ENCODE assay signal across 35 mouse cellular contexts in genomic region chr9:50567372-50567771, GRCm38 (mm10). TPM values are rescaled to one million over a fixed set of nuclear protein-coding genes. Genes with fewer than 3 reads are reported as not detected.
DNase-seq lines count a peak whose midpoint lies in the region; ATAC-seq and TF ChIP-seq lines count a peak whose summit lies in the region.
"Had no signal": no experiment of that assay in that cellular context is flagged by ENCODE, and none has a peak within 500 bp of the region (broad histone marks: within the 10 kb centered on the region; RNA-seq: fewer than 3 reads in every experiment).

No protein-coding gene starts in this region.

- no peak for TF ChIP-seq CTCF in liver, postnatal 0 days (IDR thresholded peaks at IDR 0.05; ENCODE audit: low read depth)

- no peaks in the 10 kb centered on the region for H3K27me3 ChIP-seq in liver, postnatal 0 days (ENCODE audit: insufficient read depth, low read length)
- H3K27me3 ChIP-seq in liver, embryonic 12.5 days (replicated peaks): no peaks in the 10 kb centered on the region
- H3K27me3 ChIP-seq: embryonic facial prominence, embryonic 13.5 days; forebrain, embryonic 12.5 days; forebrain, embryonic 15.5 days; hindbrain, embryonic 13.5 days had no signal

- DNase-seq in liver, postnatal 0 days: no peak
- peak; percentile 40 for DNase-seq in lung, postnatal 36 days
- DNase-seq in lung, postnatal 14 days: no peak
- DNase-seq in cerebellum, adult 9-10 months: no peak
- DNase-seq in B cell, adult 2 months: no peak
- DNase-seq: adrenal gland, adult 2 months; adrenal gland, postnatal 14 days; cerebellum, adult 11-12 months; cerebellum, adult 8-10 months; cerebellum, postnatal 14 days; embryo, embryonic 11 days had no signal

- WGBS in liver, postnatal 0 days (ENCODE audit: insufficient replicate concordance): 57% methylated on average over 4 of the region's 4 CpGs
- whole genome bisulfite sequencing in liver, embryonic 12.5 days (ENCODE audit: insufficient replicate concordance): 62% methylated on average over 4 of the region's 4 CpGs

- peak; percentile 22; the same call in 1 of the 2 replicates for TF ChIP-seq EP300 in liver, postnatal 0 days (IDR thresholded peaks at IDR 0.05; ENCODE audit: low read depth)

- no peak overlapping the region for H3K9ac ChIP-seq in liver, postnatal 0 days (replicated peaks)
- no peak overlapping the region for H3K9ac ChIP-seq in liver, embryonic 12.5 days
- H3K9ac ChIP-seq: embryonic facial prominence, embryonic 13.5 days; forebrain, embryonic 12.5 days; forebrain, embryonic 15.5 days; hindbrain, embryonic 13.5 days had no signal

- no peaks in the 10 kb centered on the region for H3K9me3 ChIP-seq in liver, postnatal 0 days (ENCODE audit: low read length)
- no peaks in the 10 kb centered on the region for H3K9me3 ChIP-seq in liver, embryonic 12.5 days (replicated peaks)
- H3K9me3 ChIP-seq: embryonic facial prominence, embryonic 10.5 days; embryonic facial prominence, embryonic 13.5 days; forebrain, embryonic 12.5 days; forebrain, embryonic 15.5 days; hindbrain, embryonic 10.5 days; hindbrain, embryonic 13.5 days had no signal

- H3K4me1 ChIP-seq in liver, postnatal 0 days (ENCODE audit: insufficient read depth): no peaks in the 10 kb centered on the region
- H3K4me1 ChIP-seq in liver, embryonic 12.5 days: no peaks in the 10 kb centered on the region
- H3K4me1 ChIP-seq: embryonic facial prominence, embryonic 10.5 days; embryonic facial prominence, embryonic 13.5 days; forebrain, embryonic 12.5 days; forebrain, embryonic 15.5 days; hindbrain, embryonic 10.5 days; hindbrain, embryonic 13.5 days had no signal

- H3K27ac ChIP-seq in liver, postnatal 0 days (ENCODE audit: low read depth): no peak overlapping the region
- no peak overlapping the region for H3K27ac ChIP-seq in liver, embryonic 12.5 days
- H3K27ac ChIP-seq: embryonic facial prominence, embryonic 10.5 days; embryonic facial prominence, embryonic 13.5 days; forebrain, embryonic 12.5 days; forebrain, embryonic 15.5 days; hindbrain, embryonic 10.5 days; hindbrain, embryonic 13.5 days had no signal

- H3K4me2 ChIP-seq in liver, postnatal 0 days (ENCODE audit: low read depth, low read length): no peak overlapping the region
- H3K4me2 ChIP-seq in liver, embryonic 12.5 days: no peak overlapping the region
- H3K4me2 ChIP-seq: embryonic facial prominence, embryonic 13.5 days; forebrain, embryonic 12.5 days; forebrain, embryonic 15.5 days; heart, embryonic 11.5 days; hindbrain, embryonic 13.5 days had no signal

- no peak overlapping the region for H3K4me3 ChIP-seq in liver, postnatal 0 days (ENCODE audit: low read depth, low read length)
- no peak overlapping the region for H3K4me3 ChIP-seq in liver, embryonic 12.5 days
- H3K4me3 ChIP-seq: embryonic facial prominence, embryonic 10.5 days; embryonic facial prominence, embryonic 13.5 days; erythroblast, embryonic 14.5 days; forebrain, embryonic 12.5 days; forebrain, embryonic 15.5 days; hindbrain, embryonic 10.5 days; hindbrain, embryonic 13.5 days had no signal

- ATAC-seq in liver, postnatal 0 days: no peak
- no peak for ATAC-seq in liver, embryonic 12.5 days
- peak; percentile 60 for ATAC-seq in megakaryocyte, adult 5-6 weeks (ENCODE audit: poor library complexity, severe bottlenecking)
- ATAC-seq: CD4-positive, CD25-positive, alpha-beta regulatory T cell, adult 4 months; forebrain, embryonic 15.5 days; hindbrain, embryonic 16.5 days had no signal

- no peaks in the 10 kb centered on the region for H3K36me3 ChIP-seq in liver, postnatal 0 days (replicated peaks; ENCODE audit: insufficient read depth, low read length)
- H3K36me3 ChIP-seq in liver, embryonic 12.5 days: no peaks in the 10 kb centered on the region
- H3K36me3 ChIP-seq: embryonic facial prominence, embryonic 10.5 days; embryonic facial prominence, embryonic 13.5 days; forebrain, embryonic 12.5 days; forebrain, embryonic 15.5 days; hindbrain, embryonic 10.5 days; hindbrain, embryonic 13.5 days had no signal

RNA-seq across cellular contexts. Expression of gene Tex12, which starts 6.2 kb away (rescaled TPM):
- not detected in 2 replicates for polyA plus RNA-seq in liver, postnatal 0 days (2015; fragmentation: Nextera tagmentation; extraction: Ambion mirVana)
- not detected in 2 replicates for polyA plus RNA-seq in liver, embryonic 12.5 days (2016; fragmentation: Nextera tagmentation; extraction: Ambion mirVana)
- total RNA-seq in megakaryocyte, adult 5-6 weeks (2015): not detected in 2 replicates
- not detected in 2 replicates for total RNA-seq in megakaryocyte, adult 5-6 weeks (2017)
- total RNA-seq: adrenal gland, adult 2 months; adrenal gland, postnatal 14 days; adrenal gland, postnatal 4 days; gastrocnemius, adult 8-10 months; gastrocnemius, postnatal 25 days; heart, adult 8-10 months; heart, postnatal 25 days; MEL had no signal
- polyA plus RNA-seq: adrenal gland, adult 2 months; brain, embryonic 14.5 days; C2C12; CD4-positive, CD25-positive, alpha-beta regulatory T cell, adult 4 months; cortical plate, adult 2 months; embryonic facial prominence, embryonic 10.5 days; embryonic facial prominence, embryonic 13.5 days; erythroblast, embryonic 14.5 days; gonadal fat pad, adult 2 months; heart, embryonic 11.5 days; heart, embryonic 14.5 days; heart, postnatal 0 days had no signal

RNA-seq across cellular contexts. Expression of gene Bco2, which starts 12.4 kb away (rescaled TPM):
- 1.1 and 1.6 TPM in 2 replicates for polyA plus RNA-seq in liver, postnatal 0 days (2015; fragmentation: Nextera tagmentation; extraction: Ambion mirVana)
- 0.18 TPM in 2 replicates for polyA plus RNA-seq in liver, embryonic 12.5 days (2016; fragmentation: Nextera tagmentation; extraction: Ambion mirVana)
- 0.39 and 0.49 TPM in 2 replicates for total RNA-seq in megakaryocyte, adult 5-6 weeks (2015)
- 0.85 and 1.6 TPM in 2 replicates for total RNA-seq in megakaryocyte, adult 5-6 weeks (2017)
- total RNA-seq: MEL had no signal
- polyA plus RNA-seq: erythroblast, embryonic 14.5 days had no signal

RNA-seq across cellular contexts. Expression of gene Il18, which starts 12.7 kb away (rescaled TPM):
- polyA plus RNA-seq in liver, postnatal 0 days (2015; fragmentation: Nextera tagmentation; extraction: Ambion mirVana): 19.1 and 19.8 TPM in 2 replicates
- 2.3 and 3.1 TPM in 2 replicates for polyA plus RNA-seq in liver, embryonic 12.5 days (2016; fragmentation: Nextera tagmentation; extraction: Ambion mirVana)
- total RNA-seq in megakaryocyte, adult 5-6 weeks (2015): 9.9 and 20.1 TPM in 2 replicates
- 10.2 and 14.5 TPM in 2 replicates for total RNA-seq in megakaryocyte, adult 5-6 weeks (2017)
- total RNA-seq: MEL had no signal
- polyA plus RNA-seq: erythroblast, embryonic 14.5 days had no signal

RNA-seq across cellular contexts. Expression of gene Sdhd, which starts 36.2 kb away (rescaled TPM):
- 454 and 476 TPM in 2 replicates for polyA plus RNA-seq in liver, postnatal 0 days (2015; fragmentation: Nextera tagmentation; extraction: Ambion mirVana)
- 344 and 352 TPM in 2 replicates for polyA plus RNA-seq in liver, embryonic 12.5 days (2016; fragmentation: Nextera tagmentation; extraction: Ambion mirVana)
- 165 and 185 TPM in 2 replicates for total RNA-seq in megakaryocyte, adult 5-6 weeks (2015)
- 130 and 132 TPM in 2 replicates for total RNA-seq in megakaryocyte, adult 5-6 weeks (2017)

RNA-seq across cellular contexts. Expression of gene Timm8b, which starts 36.3 kb away (rescaled TPM):
- polyA plus RNA-seq in liver, postnatal 0 days (2015; fragmentation: Nextera tagmentation; extraction: Ambion mirVana): 198 and 212 TPM in 2 replicates
- polyA plus RNA-seq in liver, embryonic 12.5 days (2016; fragmentation: Nextera tagmentation; extraction: Ambion mirVana): 229 and 237 TPM in 2 replicates
- total RNA-seq in megakaryocyte, adult 5-6 weeks (2015): 78.7 and 89.2 TPM in 2 replicates
- total RNA-seq in megakaryocyte, adult 5-6 weeks (2017): 163 and 189 TPM in 2 replicates
